Mouse (Mus musculus) 3T3-L1 (cell line): Measurements from ENCODE around the gene Lce6a.

Experiments used
- DNase-seq: peaks from one replicate; pipeline ENCODE4 v3.0.0-alpha.2; 2015; ENCODE audit warnings: low read depth, low spot score

The Lce6a gene

DNA sequence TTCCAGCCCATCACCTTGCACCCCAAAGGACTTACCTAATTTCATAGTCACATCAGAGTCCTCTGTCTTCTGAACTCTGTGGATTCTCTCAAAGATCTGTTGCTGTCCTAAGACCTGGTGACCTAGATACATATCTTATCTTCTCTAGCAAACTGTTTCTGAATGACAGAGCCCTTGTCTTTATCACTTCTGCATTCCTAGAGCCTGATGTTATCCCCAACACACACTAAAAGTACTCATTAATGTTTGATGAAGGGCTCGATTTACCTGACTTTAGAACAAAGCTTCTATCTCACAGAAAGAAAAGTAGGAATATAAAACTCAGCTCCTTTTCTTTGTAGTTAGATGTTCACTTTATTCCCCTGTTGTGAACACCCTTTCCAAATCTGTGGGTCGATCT is at the start of gene Lce6a:
Gene Lce6a, minus strand, starts transcription at position 101 of the 400 bp plus-strand sequence.
- no peak for DNase-seq

DNA sequence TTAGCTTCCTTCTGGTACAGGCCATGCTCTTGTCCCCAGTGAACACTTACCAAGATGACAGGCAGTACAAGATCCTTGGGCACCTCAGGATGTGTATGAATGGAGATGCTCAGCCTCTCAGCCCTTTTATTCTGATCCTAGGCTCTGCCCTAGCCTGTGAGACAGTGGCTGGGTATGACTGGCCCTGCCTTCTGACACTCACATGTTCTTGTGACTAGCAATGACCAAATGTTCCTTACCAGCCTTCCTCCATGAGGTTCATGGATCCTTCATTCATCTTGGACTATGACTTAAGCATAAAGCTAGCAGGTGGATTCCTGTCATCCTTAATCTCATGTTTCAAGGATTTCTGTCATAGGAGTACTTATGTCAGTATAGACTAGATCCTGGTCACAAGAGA is 48.8 kb upstream of the Lce6a start, which contains the start of gene Lce1a2:
Gene Lce1a2, minus strand, starts transcription at position 101 of the 400 bp plus-strand sequence.
- no peak for DNase-seq

GRCm38 (mm10) chr3:92656826-92657225 is 35.4 kb upstream of the Lce6a start, which contains the start of gene Lce1b:
TSS of gene Lce1b (minus strand) at chr3:92656926.
- DNase-seq = no peak

DNA sequence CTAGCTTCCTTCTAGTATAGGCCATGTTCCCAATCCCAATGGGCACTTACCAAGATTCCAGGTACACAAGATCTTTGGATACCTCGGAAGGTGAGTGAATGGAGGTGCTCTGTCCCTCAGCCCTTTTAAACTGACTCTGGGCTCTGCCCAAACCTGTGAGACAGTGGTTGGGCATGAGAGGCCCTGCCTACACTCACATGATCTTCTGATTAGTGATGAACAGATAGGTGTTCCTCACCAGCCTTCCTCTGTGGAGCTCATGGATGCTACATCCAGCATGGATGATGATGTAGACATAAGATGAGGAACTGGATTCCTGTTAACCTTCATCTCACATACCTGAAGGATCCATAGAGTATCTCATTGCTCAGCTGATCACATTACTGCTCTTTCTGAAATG is 26.7 kb upstream of the Lce6a start, which contains the start of gene Lce1a1:
Gene Lce1a1, minus strand, starts transcription at position 101 of the 400 bp plus-strand sequence.
- no peak for DNase-seq

DNA sequence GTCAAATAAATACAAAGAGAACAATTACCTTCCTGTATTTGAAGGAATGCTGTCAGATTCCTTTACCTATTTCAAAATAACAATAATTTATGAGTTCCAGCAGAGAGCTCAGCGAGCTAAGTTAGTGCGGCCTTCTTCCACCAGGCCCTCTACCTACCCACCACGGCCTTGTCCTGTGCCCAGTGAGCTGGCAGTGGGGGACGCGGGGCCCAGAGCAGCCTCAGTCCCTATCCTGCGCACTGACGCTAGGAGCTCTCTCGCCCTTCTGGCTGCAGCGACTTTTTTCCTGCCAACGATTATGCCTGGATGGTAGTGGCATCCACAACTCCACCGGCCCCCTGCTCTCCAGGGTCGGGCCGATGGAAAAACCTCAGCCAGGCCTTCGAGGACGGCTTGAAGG is 18.4 kb upstream of the Lce6a start:
- DNase-seq = no peak

DNA sequence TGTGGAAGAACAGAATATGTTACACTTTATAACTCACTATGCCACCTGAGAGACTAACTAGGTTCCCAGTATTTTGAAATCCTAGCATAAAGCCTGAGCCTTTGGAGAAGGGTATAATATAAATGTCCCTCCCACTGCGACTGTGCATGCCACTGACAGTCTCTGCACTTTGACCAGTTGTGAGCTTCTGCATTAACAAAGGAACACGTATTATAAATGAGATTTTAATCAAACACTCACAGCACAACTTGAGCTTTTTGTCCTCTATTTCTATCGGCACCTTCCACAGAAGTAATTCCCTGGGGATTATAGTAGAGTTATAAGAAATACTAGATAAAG is 17.2 kb upstream of the Lce6a start:
- DNase-seq = no peak

- DNase-seq = no peak
These were observed 16.5 kb upstream of the Lce6a start for GRCm38 (mm10) chr3:92637745-92638652.

GRCm38 (mm10) chr3:92609804-92610203 is 11.7 kb downstream of the Lce6a start:
- DNase-seq = peak; percentile 30

DNA sequence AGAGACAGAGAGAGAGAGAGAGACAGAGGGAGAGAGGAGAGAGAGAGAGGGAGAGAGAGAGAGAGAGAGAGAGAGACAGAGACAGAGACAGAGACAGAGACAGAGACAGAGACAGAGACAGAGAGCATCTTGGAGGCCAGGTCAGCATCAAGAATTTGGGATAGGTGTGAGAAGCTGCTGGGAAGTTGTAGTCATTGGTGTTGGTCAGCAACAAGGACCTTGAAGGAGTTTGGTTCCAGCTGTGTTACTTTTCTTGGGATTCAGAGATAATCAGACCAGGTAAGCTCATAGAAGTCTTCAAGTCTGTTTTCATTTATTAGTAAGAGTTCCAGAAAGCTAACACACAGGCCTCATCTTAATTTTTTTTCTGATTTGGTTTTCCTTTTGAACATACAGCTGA is 14.1 kb downstream of the Lce6a start, which contains the start of gene 2210017I01Rik:
Gene 2210017I01Rik, minus strand, starts transcription at position 101 of the 400 bp plus-strand sequence.
- DNase-seq = no peak

- peak; percentile 71 for DNase-seq
These were observed 19.3 kb downstream of the Lce6a start for GRCm38 (mm10) chr3:92602169-92602568.

- peak; percentile 50 for DNase-seq
These were observed 21.0 kb downstream of the Lce6a start for GRCm38 (mm10) chr3:92600456-92600855.

DNA sequence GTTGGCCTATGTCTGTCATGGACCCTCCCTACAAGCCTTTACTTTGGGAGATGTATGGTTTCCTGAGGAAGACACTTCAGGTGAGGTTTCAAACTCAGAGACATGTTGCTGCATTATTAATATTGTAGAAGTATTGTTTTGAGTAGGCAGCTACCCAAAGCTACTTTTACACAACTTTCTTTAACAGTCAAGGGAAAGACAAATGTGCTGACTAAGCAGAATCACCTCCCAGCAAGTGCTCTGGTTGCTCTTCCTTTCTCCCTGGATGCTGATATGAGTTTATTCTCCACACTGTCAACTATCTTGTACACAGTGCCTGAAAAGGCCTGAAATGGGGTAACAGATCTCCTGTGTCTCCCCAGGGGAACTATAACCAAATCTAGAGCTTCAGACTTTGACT is 21.5 kb downstream of the Lce6a start:
- no peak for DNase-seq

- no peak for DNase-seq
These were observed 23.0 kb downstream of the Lce6a start for GRCm38 (mm10) chr3:92598429-92598828.

GRCm38 (mm10) chr3:92588858-92589257 is 32.6 kb downstream of the Lce6a start, which contains the start of gene Smcp:
TSS of gene Smcp (minus strand) at chr3:92588997.
- no peak for DNase-seq

DNA sequence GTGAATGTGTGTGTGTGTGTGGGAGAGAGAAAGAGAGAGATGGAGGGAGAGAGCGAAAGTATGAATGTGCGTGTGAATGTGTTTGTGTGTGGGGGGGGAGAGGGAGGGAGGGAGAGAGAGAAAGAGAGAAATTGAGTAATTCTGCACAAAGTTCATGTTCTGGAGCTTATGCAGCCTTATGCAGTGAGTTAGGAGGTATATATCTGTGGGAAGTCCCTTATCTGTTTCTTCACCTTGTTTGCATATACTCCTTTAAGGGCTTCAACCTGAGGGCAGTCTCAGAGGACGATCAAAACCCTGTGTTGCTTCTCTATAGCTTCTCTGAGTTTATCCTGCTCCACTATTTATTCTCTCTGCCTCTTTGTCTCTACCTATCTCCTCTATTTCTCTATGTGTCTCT is 34.3 kb downstream of the Lce6a start:
- no peak for DNase-seq

GRCm38 (mm10) chr3:92585055-92585454 is 36.4 kb downstream of the Lce6a start:
- no peak for DNase-seq

- DNase-seq = no peak
These were observed 38.2 kb downstream of the Lce6a start for GRCm38 (mm10) chr3:92583164-92583826.

- no peak for DNase-seq
These were observed 42.0 kb downstream of the Lce6a start for GRCm38 (mm10) chr3:92579508-92579907.

GRCm38 (mm10) chr3:92578652-92579413 is 42.6 kb downstream of the Lce6a start:
- DNase-seq = no peak

GRCm38 (mm10) chr3:92573449-92574041 is 47.9 kb downstream of the Lce6a start, which contains the start of gene Ivl:
TSS of gene Ivl (minus strand) at chr3:92573735.
- DNase-seq = peak; percentile 43

GRCm38 (mm10) chr3:92572514-92573155 is 48.8 kb downstream of the Lce6a start:
- no peak for DNase-seq
